Mouse (Mus musculus): Measurements from ENCODE around the gene Ifrd2.

GRCm38 (mm10) chr9:107631311-107631826, 43.9 kb downstream of the Ifrd2 start:
- no peak for TF ChIP-seq CTCF (IDR thresholded peaks at IDR 0.05; ENCODE audit: low read depth, low read length)
- no peak for TF ChIP-seq POLR2AphosphoS5 (IDR thresholded peaks at IDR 0.05; ENCODE audit: insufficient replicate concordance, low read depth, low read length)

All from G1E (cell line).